Mouse (Mus musculus) liver, adult 2 months (tissue): ENCODE measurements around the gene Cab39l.

ENCODE experiments used
- CTCF ChIP-seq: fragments of 200-500 bp; IDR thresholded peaks from 2 replicates; pipeline ENCODE4 v1.5.1; 2011; ENCODE audit warnings: low read depth, low read length, control low read depth
- POLR2A ChIP-seq: fragments of 200-500 bp; IDR thresholded peaks from 2 replicates; pipeline ENCODE4 v1.6.1; 2011; ENCODE audit warnings: low read length, control low read depth; ENCODE audit not compliant: insufficient read depth; ENCODE audit errors: extremely low read depth

GRCm38 (mm10) chr14:59537829-59538432 lies 97.2 kb downstream of the Cab39l start:
- TF ChIP-seq POLR2A (no peak), CTCF (no peak)
